ENCODE assay signal across 19 mouse cellular contexts in genomic region chr4:65838781-65839180, GRCm38 (mm10).
DNase-seq lines count a peak whose midpoint lies in the region; ATAC-seq lines count a peak whose summit lies in the region.
"Had no signal": no experiment of that assay in that cellular context is flagged by ENCODE, and none has a peak within 500 bp of the region (broad histone marks: within the 10 kb centered on the region; RNA-seq: fewer than 3 reads in every experiment).

No protein-coding gene starts in this region.

- no peaks in the 10 kb centered on the region for H3K36me3 ChIP-seq in neural tube, embryonic 12.5 days
- H3K36me3 ChIP-seq in midbrain, embryonic 14.5 days (ENCODE audit: control insufficient read depth, insufficient read depth, low read length): no peaks in the 10 kb centered on the region
- H3K36me3 ChIP-seq: limb, embryonic 12.5 days; liver, embryonic 12.5 days had no signal

- no peak overlapping the region for H3K27ac ChIP-seq in neural tube, embryonic 12.5 days
- H3K27ac ChIP-seq in midbrain, embryonic 14.5 days (replicated peaks; ENCODE audit: low read depth, low read length): no peak overlapping the region
- H3K27ac ChIP-seq: limb, embryonic 12.5 days; liver, embryonic 12.5 days had no signal

- ATAC-seq in frontal cortex, adult (ENCODE audit: low TSS enrichment): peak; percentile 49
- peak; percentile 37 for ATAC-seq in neural tube, embryonic 12.5 days (ENCODE audit: low FRiP score, low read depth)
- ATAC-seq in midbrain, embryonic 14.5 days (ENCODE audit: low FRiP score, low TSS enrichment): 0 out of 2 replicates have a peak, but pooled peaks have one; percentile 40
- ATAC-seq: liver, embryonic 12.5 days had no signal

- peaks cover 24% of the 10 kb centered on the region for H3K27me3 ChIP-seq in neural tube, embryonic 12.5 days (replicated peaks)
- peaks cover 64% of the 10 kb centered on the region for H3K27me3 ChIP-seq in midbrain, embryonic 14.5 days (ENCODE audit: control insufficient read depth, insufficient read depth, low read length)
- H3K27me3 ChIP-seq: limb, embryonic 12.5 days; liver, embryonic 12.5 days had no signal

- no peaks in the 10 kb centered on the region for H3K9me3 ChIP-seq in neural tube, embryonic 12.5 days
- no peaks in the 10 kb centered on the region for H3K9me3 ChIP-seq in midbrain, embryonic 14.5 days (ENCODE audit: control insufficient read depth, low read length)
- H3K9me3 ChIP-seq: limb, embryonic 12.5 days; liver, embryonic 12.5 days had no signal

- no peak overlapping the region for H3K4me2 ChIP-seq in neural tube, embryonic 12.5 days (replicated peaks)
- H3K4me2 ChIP-seq in midbrain, embryonic 14.5 days (ENCODE audit: low read length): no peak overlapping the region
- H3K4me2 ChIP-seq: limb, embryonic 12.5 days; liver, embryonic 12.5 days; lung, embryonic 14.5 days had no signal

- no peak overlapping the region for H3K9ac ChIP-seq in neural tube, embryonic 12.5 days
- no peak overlapping the region for H3K9ac ChIP-seq in midbrain, embryonic 14.5 days (replicated peaks; ENCODE audit: low read length)
- H3K9ac ChIP-seq: limb, embryonic 12.5 days; liver, embryonic 12.5 days; lung, embryonic 14.5 days had no signal

- H3K4me1 ChIP-seq in neural tube, embryonic 12.5 days: no peaks in the 10 kb centered on the region
- peaks cover 5% of the 10 kb centered on the region; the same call in 1 of the 2 replicates for H3K4me1 ChIP-seq in midbrain, embryonic 14.5 days (ENCODE audit: control insufficient read depth, insufficient read depth, low read length)
- H3K4me1 ChIP-seq: limb, embryonic 12.5 days; liver, embryonic 12.5 days had no signal

- no peak for DNase-seq in frontal cortex, adult 2 months (ENCODE audit: extremely low spot score in 1 of 2, low spot score in 1 of 2)
- DNase-seq in neural tube, embryonic 10.5 days (ENCODE audit: extremely low spot score, low spot score): no peak
- DNase-seq in midbrain, embryonic 14.5 days: no peak
- peak; percentile 19 for DNase-seq in telencephalon, adult 2 months (ENCODE audit: low read depth, low spot score)
- DNase-seq in urinary bladder, adult 18-20 months (ENCODE audit: low spot score in 2 of 2): no peak
- no peak for DNase-seq in left cerebral cortex, postnatal 36 days (ENCODE audit: low spot score in 2 of 2)
- DNase-seq: adrenal gland, postnatal 10 days; cerebellum, adult 11 months; cerebellum, postnatal 25 days; heart, postnatal 36 days; kidney, adult 8-10 months; kidney, postnatal 25 days; lung, embryonic 14.5 days; lung, postnatal 4 days; thymus, postnatal 25 days had no signal

- WGBS in neural tube, embryonic 12.5 days: 60% methylated on average over 4 of the region's 4 CpGs
- 68% methylated on average over 4 of the region's 4 CpGs for WGBS in midbrain, embryonic 14.5 days

- no peak overlapping the region for H3K4me3 ChIP-seq in neural tube, embryonic 12.5 days
- no peak overlapping the region for H3K4me3 ChIP-seq in midbrain, embryonic 14.5 days (replicated peaks; ENCODE audit: low read depth, low read length)
- H3K4me3 ChIP-seq: limb, embryonic 12.5 days; liver, embryonic 12.5 days had no signal

- intact Hi-C loops in left cerebral cortex, postnatal 36 days (cut with DNase I): no loop called here
